Mouse (Mus musculus): Measurements from ENCODE around the gene Hist1h2ab.
"Not testable (repeated sequence)": the region's sequence is repeated elsewhere in the genome, so short reads cannot be mapped to it uniquely, and the experiment has no call there.

Hist1h2ab gene

DNA sequence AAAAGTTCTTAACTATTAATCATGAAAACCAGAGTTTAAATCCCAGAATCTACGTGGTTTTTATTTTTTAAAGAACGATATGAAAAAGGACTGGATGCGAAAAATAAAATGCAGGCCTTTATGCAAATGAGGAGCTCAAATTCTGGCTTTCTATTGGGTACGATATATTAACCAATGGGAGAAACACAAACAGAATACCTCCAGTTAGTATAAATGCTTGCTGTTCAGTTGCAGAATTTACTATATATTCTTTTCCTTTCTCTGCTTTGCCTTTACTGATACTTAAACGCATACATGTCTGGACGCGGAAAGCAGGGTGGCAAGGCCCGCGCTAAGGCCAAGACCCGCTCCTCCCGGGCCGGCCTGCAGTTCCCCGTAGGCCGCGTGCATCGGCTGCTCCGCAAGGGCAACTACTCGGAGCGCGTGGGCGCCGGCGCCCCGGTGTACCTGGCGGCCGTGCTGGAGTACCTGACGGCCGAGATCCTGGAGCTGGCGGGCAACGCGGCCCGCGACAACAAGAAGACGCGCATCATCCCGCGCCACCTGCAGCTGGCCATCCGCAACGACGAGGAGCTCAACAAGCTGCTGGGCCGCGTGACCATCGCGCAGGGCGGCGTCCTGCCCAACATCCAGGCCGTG lies at the start of gene Hist1h2ab:
Gene Hist1h2ab (plus strand): TSS at position 288 of the 639 bp plus-strand sequence.
- DNase-seq (ENCODE audit: low read depth) = peak; percentile 84

DNA sequence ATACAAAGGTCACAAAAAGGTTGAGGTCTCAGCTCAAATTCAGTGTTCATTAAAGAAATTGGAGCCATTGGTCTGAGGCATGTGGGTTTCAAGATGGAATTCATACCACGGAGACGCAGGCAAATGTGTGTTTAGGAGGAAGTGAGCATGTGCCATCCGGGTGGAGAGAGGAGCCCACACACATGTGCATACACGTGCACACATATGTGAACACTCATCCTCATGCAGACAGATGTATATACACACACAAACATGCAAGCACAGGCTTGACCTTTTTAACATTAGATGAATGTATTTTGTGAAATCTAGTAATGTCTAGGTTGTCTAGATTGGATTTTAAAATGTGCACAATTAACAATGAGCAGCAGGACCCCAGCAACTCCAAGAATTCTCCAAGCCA lies 48.7 kb upstream of the Hist1h2ab start:
- no peak for DNase-seq (ENCODE audit: low read depth)

- DNase-seq (ENCODE audit: low read depth) = not testable (repeated sequence)
Observed at GRCm38 (mm10) chr13:23702801-23703200, 48.1 kb upstream of the Hist1h2ab start.

GRCm38 (mm10) chr13:23705751-23706356 lies 45.1 kb upstream of the Hist1h2ab start:
- no peak for DNase-seq (ENCODE audit: low read depth)

DNA sequence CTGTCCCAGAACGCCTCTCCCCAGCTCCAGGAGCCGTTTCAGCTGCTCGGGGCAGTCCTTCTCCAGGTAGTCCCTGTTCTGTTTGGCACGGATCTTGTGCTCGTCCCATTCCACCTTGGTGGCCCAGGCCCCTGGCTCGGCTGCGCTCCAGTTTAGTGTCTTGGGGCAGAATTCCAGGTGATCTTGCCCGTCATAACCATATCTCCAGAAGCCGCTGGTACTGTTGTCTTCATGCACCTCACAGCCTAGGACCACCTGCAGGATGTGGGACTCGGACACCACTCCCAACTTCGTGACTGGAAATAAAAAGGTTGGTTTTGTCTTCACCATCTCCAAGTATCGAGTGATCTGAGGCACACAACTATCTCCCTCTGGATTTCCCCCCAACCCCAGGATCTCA lies 44.2 kb upstream of the Hist1h2ab start:
- no peak for DNase-seq (ENCODE audit: low read depth)

DNA sequence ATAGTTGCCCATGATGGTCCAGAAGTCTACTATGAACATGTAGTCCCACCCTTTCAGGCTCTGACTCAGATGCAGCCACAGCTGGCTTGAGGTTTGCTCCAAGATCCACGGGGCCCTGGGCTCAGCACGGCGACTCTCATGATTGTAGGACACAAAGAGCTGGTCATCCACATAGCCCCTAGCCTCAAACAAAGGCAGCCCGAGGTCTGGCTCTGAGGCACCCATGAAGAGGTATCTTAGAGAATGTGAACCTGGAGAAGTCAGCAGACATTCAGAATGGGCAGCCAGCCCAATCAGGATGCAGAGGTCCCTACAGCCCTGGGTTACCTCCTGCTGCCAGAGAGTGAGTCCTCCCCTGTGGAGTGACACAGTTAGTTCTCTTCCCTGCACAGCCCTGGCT lies 42.9 kb upstream of the Hist1h2ab start:
- DNase-seq (ENCODE audit: low read depth) = no peak

DNA sequence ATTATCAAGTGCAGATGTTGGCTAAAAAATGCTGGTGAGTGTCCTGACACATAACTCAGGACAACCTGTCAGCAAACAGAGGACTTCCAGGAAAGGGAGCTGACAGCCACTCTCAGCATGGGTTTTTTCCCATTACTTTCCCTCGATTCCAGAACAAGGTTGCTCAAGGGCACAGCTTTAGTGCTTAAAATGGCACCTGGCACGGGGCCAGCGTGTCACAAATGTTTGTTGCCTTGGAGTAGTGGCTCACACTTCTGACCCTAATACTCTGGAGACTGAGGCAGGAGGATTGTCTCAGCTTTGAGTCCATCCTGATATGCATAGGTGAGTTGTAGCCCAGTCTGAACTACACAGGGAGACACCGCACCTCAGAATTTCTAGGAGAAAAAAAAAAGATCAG lies 42.3 kb upstream of the Hist1h2ab start:
- no peak for DNase-seq (ENCODE audit: low read depth)

GRCm38 (mm10) chr13:23709714-23710373 lies 41.1 kb upstream of the Hist1h2ab start:
- DNase-seq (ENCODE audit: low read depth) = no peak

DNA sequence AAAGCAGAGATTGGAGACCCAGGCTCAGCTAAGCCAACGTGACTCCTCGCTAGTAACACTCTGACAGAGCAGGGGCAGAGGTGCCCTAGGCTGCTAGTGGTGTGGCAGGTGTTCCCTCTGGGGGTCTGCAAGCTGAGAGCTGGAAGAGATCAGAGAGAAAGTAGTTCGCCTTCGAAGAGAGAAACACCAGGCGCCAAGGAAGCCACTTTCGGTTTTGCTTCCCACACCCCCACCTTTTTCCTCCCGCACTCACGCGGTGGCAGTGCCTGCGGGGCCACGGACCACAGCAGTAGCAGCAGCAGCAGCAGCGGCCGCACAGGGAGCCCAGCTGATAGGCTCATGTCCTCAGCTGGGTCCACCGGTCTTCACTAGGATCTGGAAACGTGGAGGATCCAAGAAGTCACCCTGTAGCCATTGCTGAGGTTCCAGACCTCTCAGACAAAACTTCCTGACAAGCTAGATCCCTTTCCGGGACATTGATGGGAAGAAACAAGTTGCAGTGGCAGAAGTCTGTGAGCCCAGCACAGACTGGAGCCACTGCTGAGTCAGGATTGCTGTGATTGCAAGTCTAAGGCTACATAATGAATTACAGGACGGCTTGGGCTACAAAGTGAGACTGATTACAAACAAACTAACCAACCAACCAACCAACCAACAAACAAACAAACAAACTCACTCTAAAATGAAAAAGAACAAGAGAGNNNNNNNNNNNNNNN lies 40.4 kb upstream of the Hist1h2ab start, which contains the start of gene Hfe:
Gene Hfe (minus strand): TSS at position 481 of the 716 bp plus-strand sequence.
- no peak for DNase-seq (ENCODE audit: low read depth)

DNA sequence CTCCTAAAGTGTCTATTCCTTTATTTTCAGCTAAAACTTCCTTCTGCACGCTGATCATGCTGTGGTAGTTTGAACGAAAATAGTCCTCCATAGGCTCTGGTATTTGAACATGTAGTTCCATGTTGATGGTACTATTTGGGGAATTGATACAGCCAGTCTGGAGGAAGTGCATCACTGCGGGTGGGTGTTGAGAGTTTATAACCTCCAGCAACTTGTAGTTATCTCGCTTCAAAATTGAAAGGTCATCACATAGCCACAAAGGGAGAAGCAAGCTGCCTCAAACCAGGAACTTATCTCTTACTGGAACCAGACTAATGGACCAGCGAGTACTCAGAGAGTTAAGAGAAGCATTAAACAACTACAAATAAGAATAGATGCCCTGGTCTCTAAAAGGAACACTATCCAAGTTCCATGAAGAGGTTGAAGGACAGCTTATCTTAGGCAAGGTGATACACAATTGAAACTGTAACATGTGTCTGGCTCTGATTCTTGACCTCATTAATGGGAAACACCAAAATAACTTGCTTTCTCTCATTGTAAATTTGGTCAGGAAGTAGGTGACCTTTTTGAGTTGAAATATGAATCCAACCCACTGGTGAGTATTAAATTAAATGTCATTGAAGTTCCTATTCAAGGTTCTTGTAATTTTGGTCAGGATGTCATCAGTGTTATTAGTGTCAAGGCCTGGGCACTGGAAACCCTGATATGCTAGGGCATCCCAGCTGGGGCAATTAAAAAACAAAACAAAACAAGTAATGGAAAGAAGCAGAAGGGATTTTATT lies 34.5 kb upstream of the Hist1h2ab start:
- DNase-seq (ENCODE audit: low read depth) = no peak

- DNase-seq (ENCODE audit: low read depth) = no peak
Observed at GRCm38 (mm10) chr13:23717176-23717575, 33.8 kb upstream of the Hist1h2ab start.

GRCm38 (mm10) chr13:23717593-23718245 lies 33.2 kb upstream of the Hist1h2ab start:
- DNase-seq (ENCODE audit: low read depth) = not testable (repeated sequence)

DNA sequence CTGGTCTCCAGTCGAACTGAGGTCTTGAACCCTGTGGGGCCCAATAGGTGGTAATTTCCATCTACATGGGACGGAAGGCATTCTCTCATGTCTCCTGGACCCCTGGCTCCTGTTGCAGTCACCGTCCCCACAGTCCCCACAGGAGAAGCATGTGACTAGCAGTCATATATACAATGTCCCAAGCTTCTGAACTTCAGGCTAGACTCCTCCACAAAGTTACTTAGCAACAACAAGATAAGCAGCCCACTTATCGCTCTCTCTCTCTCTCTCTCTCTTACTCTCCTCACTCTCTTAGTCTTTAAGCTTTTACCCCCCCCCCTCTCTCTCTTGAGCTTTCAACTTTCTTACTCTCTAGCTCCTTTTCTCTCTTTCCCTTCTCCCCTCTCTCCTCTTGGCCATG lies 26.7 kb upstream of the Hist1h2ab start:
- DNase-seq (ENCODE audit: low read depth) = no peak

- DNase-seq (ENCODE audit: low read depth) = no peak
Observed at GRCm38 (mm10) chr13:23725213-23725612, 25.7 kb upstream of the Hist1h2ab start.

DNA sequence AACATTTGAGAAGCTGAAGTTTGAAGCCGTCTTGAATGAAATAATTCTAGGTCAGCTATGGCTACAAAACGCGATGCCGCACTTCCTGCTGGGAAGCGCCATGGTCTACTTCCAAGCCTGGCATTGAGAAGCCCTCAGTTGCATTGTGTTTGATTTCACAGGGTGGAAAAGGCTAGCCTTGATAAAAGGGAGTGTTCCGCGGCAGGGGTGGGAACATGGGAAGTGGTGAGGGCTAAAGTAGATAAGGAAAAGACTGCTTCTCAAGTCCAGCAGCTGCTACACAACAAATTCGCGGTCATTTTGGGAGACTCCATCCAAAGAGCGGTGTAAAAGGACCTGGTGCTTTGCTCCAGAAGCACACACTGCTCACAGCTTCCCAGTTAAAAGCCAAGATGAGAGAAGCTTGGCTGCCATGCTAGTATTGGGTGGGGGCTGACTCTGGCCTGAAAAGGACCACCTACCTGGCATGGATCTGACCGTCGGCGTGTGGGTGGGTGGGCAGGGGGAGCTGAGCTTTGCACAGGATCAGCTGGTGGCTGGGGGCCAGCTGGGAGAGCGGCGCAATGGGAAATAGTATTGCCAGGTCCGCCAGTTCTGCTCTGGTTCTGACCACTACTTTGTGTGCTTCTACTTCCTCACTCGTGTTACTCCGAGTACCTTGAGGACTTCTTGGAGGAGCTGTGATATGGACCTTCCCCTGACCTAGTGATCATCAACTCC lies 22.3 kb upstream of the Hist1h2ab start:
- no peak for DNase-seq (ENCODE audit: low read depth)

- DNase-seq (ENCODE audit: low read depth) = no peak
Observed at GRCm38 (mm10) chr13:23729192-23729525, 21.8 kb upstream of the Hist1h2ab start.

DNA sequence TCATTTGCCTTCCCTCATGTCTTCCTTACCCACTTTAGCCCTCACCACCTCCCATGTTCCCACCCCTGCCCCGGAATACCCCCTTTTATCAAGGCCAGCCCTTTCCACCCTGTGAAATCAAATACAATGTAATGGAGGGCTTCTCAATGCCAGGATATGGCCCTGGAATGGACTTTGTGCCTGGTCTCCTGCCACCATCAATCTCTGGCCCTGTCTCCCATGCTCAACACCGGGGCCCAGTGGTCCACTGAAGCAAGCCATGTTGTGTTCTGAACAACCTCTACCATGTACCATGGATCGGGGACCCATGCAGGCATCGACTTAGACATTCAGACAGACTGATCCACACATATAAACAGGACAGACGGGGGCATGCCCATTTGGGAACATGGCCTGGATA lies 21.2 kb upstream of the Hist1h2ab start:
- DNase-seq (ENCODE audit: low read depth) = no peak

DNA sequence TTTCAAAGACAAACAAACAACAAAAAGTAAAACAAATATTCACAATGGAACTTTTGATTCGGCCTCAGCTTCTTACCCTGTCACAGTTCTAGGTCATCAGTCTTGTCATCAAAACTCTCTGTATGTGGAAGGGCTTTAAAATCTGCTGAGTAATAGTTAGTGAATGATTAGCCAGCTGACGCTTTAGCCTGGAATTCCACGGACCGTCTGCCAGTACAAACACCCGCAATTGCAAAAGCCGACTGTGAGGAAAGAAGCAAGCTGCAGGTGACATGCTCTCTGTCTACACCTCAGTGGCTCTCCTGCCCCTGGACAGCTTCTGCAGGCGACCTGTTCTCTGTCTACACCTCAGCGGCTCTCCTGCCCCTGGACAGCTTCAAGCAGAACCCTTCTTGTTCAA lies 20.4 kb upstream of the Hist1h2ab start:
- no peak for DNase-seq (ENCODE audit: low read depth)

DNA sequence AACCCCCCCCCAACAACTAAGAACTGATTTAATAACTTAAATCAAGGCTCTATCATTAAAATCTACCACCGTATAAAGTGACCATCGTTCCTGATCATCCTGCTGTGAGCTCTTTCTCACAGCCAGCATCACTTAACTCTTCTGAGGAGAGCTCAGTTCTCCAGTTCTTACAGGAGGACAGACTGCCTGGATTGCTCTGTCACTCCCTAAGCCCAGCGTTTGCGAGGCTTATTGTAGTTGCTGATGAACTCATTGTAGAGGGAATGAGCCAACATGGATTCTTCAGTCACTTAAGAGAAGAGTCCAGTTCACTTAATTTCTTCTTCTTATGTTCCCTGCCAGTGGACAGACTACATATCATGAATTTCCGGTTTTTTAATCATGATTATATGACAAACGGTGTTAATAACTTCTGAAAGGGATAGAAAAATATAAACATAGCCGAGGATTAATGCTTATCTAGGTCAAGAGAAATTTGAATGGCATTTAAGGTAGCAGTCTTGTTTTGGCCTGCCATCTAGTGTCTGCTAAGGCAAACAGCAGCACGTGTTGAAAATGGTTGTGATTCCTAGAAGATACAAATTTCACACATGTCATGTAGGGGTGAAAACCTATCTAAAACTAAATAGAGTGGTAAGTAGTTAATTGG lies 18.6 kb upstream of the Hist1h2ab start:
- peak; percentile 32 for DNase-seq (ENCODE audit: low read depth)

DNA sequence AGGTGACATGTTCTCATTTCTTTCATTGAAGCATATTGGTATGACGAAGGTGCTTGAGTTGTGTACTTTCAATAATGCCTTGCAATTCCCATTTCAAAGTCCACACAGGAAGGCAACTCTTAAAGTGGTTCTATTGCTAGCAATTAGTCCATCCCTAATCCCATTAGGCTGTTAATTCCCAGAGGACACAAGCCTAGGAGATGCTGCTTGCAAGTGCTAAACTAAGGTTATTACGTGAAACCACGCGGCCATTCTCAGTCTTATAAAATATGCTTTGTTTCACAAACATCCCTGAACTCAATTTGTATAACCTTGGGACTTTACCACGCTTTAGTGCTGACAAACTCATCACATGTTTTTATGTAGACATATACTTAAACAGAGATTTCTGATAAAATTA lies 13.8 kb upstream of the Hist1h2ab start:
- DNase-seq (ENCODE audit: low read depth) = no peak

Data from c-Kit-positive CD71-positive TER-119-negative erythroid progenitor cells, embryonic 14.5 days (primary cell).